Mouse (Mus musculus): Measurements from ENCODE around the gene Gm44973. TPM values are rescaled to one million over a fixed set of nuclear protein-coding genes. Genes with fewer than 3 reads are reported as not detected.
A peak's percentile ranks its signal among the peaks of the same experiment; 100 is the strongest.
"Not testable (repeated sequence)": the region's sequence is repeated elsewhere in the genome, so short reads cannot be mapped to it uniquely, and the experiment has no call there.

The Gm44973 gene
- total RNA-seq (2021): not detected
- long read RNA-seq, partial matches to known transcripts: 0 of 4 reads
- long read RNA-seq, other reads (novel, unspliced or antisense): 4 of 4 reads

DNA sequence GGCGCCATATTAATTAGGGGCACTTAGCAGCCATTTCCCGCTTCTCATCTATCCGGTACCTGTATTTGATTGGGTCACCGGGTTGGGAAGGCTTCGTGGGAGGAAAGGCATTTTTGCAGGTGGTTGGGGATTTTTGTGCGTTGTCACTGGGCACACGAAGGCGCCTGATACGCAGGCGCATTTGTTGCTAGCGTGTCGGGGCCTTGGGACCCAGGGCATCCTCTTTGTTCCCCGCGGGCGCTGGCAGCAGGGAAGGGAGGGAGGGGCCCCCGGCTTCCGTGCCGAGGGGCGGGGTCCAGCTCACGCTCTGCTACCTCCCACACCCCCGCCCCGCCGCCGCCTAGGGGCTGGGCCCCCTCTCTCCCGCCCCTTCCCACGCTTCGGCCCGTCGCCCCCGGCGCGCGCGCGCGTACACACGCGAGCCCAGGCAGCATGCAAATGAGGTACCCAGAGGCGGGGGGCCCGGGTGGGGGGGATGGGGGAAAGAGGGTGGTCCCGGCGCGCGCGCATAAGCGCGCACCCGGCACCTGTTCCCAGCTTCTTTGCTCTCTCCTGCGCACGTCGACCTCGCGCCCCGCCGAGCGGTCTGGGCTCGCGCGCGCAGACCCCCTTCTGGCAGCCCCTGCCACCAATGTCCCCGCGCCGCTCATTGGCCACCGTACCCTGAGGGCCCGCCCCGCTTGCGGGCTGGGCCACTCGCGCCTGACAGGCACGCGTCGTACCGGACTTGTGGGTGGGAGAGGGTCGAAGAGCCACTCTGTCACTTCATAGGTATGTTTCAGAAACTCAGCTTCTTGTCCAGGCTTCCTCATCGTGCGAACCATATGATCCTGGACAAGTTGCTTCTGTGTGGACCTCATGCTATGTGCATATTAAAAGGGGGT lies at the start of gene Gm44973:
Gene Gm44973, plus strand, starts transcription at position 379 of the 884 bp plus-strand sequence.
- peak; percentile 89 to 94 for DNase-seq (ENCODE audit: low spot score in 2 of 2)

DNA sequence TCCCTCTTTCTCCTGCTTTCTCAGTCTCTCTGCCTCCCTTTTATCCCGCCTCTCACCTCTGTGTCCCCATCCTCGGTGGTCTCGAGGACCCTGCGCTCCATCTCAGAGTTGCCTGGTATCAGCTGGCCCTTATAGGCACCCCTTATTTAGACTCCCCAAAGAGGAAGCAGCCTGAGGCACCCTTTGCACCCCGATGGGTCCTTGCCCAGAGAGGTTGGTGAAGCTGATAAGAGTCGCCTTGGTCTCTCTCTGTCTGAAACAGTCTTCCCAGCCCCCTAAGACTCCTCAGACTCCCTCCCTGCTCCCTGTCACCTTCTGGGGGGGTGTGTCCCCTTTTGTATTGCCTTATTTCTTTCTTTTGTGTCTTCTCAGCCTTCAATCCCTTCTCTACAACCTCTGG lies 44.2 kb upstream of the Gm44973 start, which contains the start of gene Sbk3:
Gene Sbk3, minus strand, starts transcription at position 101 of the 400 bp plus-strand sequence.
- DNase-seq (ENCODE audit: low spot score in 2 of 2): no peak

DNA sequence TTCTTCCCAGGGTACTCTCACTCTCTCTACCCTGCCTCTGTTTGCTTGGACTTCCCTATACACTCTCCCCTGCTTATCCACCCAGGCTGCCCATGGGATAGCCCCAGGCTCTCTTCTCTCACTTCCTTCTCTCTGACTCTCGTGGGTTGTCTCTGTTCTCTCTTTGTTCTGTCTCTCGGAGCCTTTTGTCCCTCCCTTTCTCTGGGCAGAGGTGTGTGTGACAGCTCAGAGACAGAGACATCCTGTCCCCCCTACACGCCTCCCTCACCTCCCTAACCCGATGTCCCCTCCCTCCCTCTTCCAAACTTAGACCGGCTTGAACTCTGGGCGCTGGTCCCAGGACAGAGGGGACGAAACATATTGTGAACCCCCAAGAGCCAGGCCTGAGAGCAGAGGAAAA lies 43.6 kb upstream of the Gm44973 start:
- no peak for DNase-seq (ENCODE audit: low spot score in 2 of 2)

DNA sequence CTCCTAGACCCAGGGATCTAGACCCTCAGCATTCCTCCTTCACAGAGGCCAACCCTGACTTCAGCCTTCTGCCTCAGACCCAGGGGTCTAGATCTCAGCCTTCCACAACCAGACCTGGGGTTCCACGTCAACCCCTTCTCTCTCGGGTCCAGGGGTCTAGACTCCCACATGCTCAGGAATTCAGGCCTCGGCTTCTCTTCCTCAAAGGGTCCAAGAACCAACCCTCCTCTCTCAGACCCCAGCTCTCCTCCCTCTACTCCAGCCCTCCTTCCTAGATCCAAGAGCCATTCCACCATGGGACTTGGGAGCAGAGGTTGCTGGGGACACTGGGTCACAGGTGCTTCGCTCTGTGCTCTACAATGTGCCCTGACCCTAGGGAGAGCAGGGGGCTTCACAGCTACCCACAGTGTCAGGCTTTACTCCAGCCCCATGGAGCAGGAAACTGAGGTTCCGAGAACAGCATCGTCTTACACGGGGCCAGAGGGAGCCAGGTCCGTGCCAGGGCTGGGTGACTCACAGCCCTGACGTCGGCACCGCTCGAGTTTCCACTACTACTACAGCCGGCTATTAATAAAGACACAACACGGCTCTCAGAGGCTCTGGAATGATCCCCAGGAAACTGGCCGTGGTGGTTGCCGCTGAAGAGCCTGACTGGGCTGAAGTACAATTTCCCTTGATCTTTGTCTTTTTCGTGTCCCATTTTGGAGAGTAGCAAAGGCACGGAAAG lies 42.8 kb upstream of the Gm44973 start:
- no peak for DNase-seq (ENCODE audit: low spot score in 2 of 2)

DNA sequence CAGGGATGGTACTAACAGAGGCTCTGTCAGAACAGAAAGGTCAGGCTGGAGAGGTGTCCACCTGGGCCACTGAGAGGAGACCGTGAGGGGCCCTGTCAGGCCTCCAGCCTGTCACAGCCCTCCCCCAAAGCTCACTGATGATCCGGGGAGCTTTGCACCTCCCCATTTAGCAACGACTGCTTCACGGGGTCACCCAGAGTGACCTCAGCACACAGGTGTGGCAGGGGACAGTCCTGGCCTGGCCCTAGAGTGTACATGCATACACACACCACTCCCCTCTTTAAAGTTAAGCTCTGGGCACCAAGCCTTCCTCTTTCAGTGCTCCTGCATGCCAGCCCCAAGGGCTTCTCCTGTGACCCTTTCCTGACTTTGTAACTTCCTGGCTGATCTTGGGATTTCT lies 39.8 kb upstream of the Gm44973 start:
- no peak for DNase-seq (ENCODE audit: low spot score in 2 of 2)

DNA sequence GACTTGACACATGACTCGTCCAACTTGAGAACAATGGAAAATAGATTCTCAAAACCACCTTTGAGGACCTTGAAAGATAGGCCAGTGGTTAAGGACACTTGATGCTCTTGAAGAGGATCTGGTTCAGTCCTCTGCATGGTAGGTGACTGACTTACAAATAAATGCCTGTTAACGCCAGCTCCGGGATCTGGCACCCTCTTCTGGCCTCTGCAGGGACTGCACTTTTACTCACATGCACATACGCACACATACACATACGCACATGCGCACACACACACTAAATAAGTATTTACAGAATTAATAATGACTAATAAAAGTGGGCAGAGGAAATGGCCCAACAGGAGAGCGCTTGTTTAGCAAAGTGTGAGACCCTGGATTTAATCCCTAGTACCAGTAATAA lies 38.5 kb upstream of the Gm44973 start:
- no peak for DNase-seq (ENCODE audit: low spot score in 2 of 2)

DNA sequence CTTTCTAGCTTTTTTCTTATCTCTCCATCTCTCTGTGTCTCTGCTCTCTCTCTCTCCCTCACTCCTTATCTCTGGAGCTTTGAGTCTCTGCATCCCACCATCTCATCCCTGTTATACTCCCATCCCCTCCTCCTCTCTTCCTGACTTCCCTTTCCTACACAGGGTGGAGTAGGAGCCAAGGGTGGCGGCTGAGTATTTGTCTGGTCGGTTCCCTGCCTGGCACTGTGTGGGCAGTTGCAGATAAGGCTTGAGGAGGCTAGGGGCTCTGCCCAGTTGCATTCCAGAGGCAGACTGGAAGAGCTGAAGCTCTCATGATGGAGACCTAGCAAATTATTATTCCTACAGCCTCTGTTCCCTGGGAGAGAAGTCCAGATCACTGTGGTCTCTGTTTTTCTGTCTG lies 27.0 kb upstream of the Gm44973 start:
- DNase-seq (ENCODE audit: low spot score in 2 of 2): no peak

DNA sequence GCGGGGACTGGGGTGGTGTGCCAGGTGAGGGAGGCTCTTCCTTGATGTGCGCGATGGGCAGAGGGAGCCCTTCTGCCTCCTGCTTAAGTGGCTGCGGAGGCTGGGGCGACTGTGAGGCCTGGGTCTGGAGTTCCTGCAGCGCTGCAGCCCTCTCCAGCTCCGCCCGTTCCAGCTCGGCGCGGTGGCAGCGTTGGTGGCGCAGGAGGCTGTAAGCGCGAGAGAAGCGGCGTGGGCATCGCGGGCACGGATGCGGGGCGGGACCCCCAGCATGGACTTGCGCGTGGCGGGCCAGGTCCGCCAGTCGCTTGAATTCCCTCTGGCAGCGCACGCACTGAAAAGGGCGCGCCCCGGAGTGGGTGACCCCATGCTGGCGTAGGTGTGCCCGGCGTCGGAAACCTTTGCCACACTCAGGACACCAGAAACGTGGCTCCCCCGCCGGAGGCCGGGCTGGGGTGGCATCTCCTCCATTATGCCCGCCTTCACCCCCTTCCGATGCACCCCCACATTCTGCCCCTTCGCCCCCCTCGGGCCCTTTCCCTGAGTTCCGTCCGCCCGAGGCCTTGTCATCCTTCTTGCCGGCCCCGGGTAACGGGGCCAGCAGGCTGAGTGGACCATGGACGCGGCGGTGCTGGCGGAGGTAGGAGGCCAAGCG lies 21.8 kb upstream of the Gm44973 start:
- no peak for DNase-seq (ENCODE audit: low spot score in 2 of 2)

DNA sequence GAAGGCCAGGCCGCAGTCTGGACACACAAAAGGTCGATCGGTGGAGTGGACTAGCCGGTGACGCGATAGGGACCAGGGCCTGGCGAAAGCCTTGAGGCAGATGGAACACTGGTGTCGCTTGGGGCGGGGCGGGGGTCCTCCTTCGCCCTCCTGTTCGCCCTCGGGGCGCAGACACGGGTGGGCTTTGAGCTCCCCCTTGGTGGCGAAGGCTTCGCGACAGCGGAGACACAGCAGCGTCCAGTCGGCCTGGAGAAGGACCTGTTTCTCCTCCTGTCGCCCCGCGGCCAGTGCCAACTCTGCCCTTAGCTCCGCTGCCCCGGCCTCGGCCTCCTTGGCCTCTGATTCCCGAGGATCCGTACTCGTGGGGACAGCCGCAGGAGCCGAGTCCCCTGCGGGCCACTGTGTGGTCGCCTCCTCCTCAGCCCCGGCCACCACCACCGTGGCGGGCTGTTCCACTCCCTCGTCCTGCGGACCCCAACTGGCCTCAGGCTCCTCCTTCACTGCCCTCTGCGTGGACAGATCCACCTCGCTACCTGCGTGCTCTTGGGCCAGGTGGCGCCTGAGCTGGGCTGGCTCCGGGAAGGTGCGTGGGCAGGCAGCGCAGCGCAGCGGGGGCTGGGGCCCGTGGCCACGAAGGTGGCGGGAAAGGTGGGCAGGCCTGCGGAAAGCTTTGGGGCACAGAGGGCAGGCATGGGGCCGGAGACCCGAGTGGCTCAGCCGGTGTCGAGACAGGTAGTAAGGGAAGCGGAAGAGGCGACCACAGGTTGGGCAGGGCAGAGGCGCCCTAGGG lies 21.1 kb upstream of the Gm44973 start:
- DNase-seq (ENCODE audit: low spot score in 2 of 2): no peak

DNA sequence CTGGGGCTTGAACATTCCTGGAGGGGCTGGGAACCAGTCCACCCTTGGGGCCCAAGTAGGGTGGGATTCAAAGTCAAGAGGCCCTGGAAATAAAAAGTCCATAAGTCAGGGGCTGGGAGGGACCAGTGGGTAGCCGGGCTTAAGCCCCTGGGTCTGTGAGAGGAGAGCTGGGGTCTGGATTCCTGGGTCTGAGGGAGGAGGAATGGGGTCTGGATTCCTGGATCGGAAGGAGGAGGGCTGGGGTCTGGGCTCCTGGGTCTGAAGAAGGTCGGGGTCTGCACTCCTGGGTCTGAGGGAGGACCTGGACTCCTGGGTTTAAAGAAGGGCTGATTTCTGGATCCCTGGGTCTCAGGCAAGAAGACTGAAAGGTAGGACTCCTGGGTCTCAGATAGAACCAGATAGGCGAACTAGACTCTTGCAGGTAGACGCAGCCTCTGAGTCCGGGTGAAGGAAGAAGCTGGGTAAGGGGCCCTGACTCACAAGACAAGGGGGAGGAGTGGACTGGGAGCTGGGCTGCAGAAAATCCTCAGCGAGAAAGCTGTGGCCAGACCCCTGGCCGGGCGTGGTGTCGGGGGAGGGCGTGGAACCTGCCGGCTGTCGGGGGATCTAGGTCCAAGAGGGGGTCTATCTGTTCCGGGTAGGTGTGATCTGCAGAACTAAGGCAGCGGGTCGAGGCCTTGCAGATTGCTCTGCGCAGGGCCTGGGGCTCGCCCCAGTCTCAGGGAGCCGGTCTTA lies 19.9 kb upstream of the Gm44973 start:
- no peak for DNase-seq (ENCODE audit: low spot score in 2 of 2)

DNA sequence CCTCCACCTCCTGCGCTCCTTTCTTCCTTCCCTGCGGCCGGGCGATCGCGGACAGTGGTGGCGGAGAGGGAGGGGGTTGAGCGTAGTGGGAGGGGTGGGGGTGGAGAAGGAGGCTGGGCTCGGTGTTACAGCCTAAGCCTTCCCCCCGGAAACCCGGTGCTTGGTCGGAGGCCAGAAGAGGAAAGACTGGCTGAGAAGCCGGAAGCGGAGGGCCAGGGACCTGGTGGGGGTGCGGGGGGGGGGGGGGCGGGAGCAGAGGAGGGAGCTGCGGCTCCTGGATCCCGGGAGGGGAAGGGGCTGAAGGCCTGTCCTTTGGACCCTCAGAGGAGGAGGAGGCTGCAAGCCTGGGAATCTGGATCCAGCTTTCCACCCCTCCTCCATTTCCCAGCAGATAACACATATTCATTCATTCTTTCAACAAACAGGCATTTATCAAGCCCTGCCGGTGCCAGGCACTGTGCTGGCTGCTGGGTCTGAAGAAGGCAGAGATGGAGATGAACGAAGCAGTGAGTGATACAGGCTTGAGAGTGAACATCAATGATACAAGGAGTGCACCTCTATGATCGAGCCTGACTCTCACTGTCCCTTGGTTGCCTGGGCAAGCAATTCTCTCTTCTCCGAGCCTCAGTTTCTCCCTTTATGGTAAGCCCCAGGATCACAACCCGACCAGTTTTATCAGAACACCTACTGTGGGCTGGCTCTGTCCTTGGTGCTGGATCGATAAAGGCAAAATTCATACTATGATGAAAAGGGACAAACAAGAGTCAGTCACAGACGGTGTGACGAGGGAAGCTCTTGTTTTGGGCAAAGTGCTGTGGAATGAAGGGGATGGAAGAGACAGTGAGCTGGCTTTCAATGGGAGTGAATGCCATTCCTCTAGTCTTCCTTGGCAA lies 19.0 kb upstream of the Gm44973 start, which contains the start of gene Zfp579:
Gene Zfp579, minus strand, starts transcription at position 156 of the 893 bp plus-strand sequence.
- DNase-seq (ENCODE audit: low spot score in 2 of 2): peak; percentile 99

DNA sequence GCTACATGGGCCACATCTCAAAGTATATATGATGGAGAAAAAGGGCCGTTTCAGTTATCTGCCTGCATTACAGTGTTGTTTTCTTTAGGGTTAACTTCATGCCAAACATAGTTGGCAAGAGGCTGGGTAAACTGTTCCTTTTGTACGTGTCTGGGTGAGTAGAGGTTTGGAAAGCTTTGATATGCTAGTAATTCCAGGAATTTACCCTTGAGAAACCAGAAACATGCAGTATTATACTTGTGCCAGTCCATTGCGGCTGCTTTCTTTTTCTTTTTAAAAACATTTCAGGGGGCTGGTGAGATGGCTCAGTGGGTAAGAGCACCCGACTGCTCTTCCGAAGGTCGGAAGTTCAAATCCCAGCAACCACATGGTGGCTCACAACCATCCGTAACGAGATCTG lies 18.4 kb upstream of the Gm44973 start:
- no peak for DNase-seq (ENCODE audit: low spot score in 2 of 2)

DNA sequence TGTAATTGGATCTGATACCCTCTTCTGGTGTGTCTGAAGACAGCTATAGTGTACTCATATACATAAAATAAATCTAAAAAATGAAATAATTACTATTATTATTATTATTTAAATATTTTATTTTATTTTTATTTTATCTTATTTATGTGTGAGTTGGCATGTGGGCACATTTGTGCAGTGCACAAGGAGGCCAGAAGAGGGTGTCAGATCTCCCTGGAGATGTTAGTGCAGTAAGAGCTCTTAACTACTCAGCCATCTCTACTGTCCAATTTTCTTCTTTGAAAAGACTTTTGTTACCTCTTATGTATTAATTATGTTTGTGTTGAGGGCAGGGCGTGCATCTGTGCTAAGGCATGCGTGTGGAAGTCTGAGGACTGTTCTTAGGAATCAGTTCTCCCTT lies 15.4 kb upstream of the Gm44973 start:
- no peak for DNase-seq (ENCODE audit: low spot score in 2 of 2)

DNA sequence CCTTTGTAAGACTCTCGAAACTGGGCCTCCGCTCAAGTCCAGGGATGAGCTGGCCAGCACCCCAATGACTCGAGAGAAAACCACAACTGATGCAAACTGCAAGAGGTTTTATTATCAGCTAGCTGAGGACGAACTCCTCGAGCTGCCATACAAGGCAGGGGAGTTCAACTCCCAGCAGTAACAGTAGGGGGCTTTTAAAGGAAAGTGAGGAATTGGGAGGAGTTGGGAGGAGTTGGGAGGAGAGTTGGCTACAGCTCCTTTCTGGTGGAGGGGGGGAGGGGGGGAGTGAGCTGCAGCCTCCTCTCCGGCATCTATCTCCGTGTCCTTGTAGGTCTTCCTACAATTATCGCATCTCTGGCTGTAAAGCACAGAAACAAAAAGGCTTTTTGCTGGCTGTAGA lies 12.4 kb upstream of the Gm44973 start:
- DNase-seq (ENCODE audit: low spot score in 2 of 2): not testable (repeated sequence)

DNA sequence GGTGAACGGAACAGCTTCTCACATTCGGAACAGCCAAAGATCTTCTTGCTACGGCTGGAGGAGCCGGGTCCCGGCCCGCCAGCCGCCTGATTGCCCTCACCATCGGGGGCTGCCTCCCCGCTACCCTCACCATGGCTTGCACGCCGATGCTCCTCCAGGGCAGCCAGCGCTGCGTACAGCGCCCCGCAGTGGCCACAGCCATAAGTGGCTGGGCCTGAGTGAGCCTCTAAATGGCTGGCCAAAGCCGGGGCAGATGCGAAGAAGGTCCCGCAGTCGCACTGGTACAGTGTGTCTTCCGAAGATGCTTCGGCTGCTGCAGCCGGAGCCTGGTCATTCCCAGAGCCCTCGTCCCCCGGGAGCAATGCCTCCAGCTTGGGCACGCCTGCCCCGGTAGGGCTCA lies 7.1 kb upstream of the Gm44973 start:
- no peak for DNase-seq (ENCODE audit: low spot score in 2 of 2)

DNA sequence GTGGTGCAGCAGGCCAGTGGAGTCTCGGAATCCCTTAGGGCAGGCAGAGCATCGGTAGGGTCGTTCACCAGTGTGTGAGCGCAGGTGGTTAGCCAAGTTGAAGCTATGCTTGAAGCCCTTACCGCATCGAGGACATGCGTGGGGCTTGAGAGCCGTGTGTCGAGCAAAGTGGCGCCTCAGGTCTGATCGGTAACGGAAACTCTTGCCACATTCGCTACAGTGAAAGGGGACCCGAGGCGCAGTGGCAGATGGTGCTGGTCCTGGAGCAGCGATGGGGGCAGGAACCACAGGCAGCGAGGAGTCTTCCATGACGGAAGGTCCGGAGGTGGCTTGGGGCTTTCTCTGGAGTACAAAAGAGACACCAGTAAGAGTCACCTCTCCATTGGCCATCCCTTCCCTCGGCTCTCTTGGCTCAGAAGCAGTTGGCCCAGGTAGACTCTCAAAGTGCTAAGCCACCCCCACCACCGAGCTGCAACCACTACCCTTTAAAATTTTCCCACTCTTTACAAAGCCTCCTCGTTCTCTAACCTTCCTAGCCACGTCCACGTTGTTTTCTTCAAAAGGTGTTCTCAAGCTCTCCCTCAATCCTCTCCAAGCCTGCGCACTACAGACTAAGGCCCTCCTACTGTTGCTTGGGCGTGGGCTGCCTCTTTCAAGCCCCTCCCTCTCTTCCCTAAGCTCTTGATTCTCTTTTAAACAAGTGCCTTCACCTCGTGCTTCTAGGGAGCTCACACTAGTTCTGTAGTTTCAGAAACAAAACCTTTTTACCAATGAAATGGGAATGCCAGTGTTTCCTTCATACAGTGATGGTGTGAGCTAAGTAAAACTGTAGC lies 2.4 kb upstream of the Gm44973 start:
- no peak for DNase-seq (ENCODE audit: low spot score in 2 of 2)

DNA sequence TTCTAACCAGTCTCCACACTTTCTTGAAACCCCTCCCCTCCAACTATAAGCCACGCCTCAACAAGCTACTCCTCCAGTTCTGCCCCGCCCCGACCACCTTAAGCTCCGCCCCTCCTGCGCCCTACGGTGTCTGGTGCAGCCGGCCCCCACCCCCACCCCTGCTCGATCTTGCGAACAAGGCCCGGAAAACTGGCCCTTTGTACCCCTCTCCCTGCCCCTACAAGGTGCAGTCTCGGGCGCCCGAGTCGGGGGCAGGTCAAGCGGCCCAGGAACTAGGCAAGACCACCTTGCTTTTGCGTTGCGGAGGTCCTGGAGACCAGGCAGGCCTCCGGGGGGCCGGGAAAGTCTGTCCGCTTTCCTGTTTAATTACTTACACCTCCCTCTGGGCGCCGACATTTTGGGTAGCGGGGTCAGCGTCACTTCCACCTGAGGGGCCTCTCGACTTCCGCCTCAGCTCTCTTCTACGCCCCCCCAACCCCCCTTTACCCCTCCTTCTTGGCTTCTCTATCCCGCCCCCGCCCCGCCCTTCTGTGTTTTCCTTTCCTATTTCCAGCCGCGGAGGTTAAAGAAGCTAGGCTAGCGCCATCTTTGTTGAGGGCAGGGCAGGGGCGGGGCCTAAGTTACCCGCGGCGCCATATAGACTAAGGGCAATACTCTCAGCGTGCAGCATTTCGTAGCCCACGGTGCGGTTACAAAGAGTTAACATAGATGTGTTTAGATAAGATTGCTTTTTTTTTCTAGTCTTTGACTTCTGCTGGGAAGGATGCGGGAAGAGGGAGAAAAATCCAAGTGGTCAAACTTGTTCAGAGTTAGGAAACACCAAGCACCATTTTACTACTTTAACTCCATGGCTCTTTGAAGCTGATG lies 812 bp upstream of the Gm44973 start, which contains the start of the genes Zfp524 and Fiz1:
Gene Zfp524, plus strand, starts transcription at position 165 of the 867 bp plus-strand sequence.
Gene Fiz1, minus strand, starts transcription at position 447 of the 867 bp plus-strand sequence.
- DNase-seq (ENCODE audit: low spot score in 2 of 2): peak; percentile 96 to 98
